In the genomic region with DNA sequence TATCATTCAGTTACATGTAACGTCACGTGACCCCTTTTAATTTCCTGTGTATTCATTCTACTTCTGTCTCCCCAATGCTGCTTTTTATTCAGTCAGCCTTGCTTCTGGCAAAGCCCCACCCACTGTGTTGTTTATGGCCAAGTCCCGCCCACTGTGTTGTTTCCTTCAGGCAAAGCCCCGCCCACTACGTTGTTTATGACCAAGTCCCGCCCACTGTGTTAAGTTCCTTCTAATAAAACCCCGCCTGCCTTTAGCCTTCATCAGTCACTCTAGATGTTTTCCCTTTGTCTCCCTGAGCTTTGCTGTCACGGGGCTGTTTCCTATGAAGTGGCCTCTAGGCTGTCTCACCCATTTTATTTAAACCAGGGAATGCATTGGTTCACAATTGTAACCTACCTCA, we compare ENCODE assay signal across 11 mouse cellular contexts. TPM values are rescaled to one million over a fixed set of nuclear protein-coding genes. Genes with fewer than 3 reads are reported as not detected.
DNase-seq lines count a peak whose midpoint lies in the region; ATAC-seq lines count a peak whose summit lies in the region.
"Had no signal": no experiment of that assay in that cellular context is flagged by ENCODE, and none has a peak within 500 bp of the region (broad histone marks: within the 10 kb centered on the region; RNA-seq: fewer than 3 reads in every experiment).

No protein-coding gene starts in this region.

- no peak overlapping the region for H3K4me3 ChIP-seq in liver, embryonic 13.5 days (replicated peaks)
- no peak overlapping the region for H3K4me3 ChIP-seq in liver, embryonic 11.5 days (ENCODE audit: low read depth, low read length)
- no peak overlapping the region for H3K4me3 ChIP-seq in neural tube, embryonic 12.5 days
- H3K4me3 ChIP-seq: intestine, embryonic 15.5 days; layer of hippocampus, adult 2 months had no signal

- H3K36me3 ChIP-seq in liver, embryonic 13.5 days = no peaks in the 10 kb centered on the region
- H3K36me3 ChIP-seq in liver, embryonic 11.5 days (ENCODE audit: control insufficient read depth, insufficient read depth, low read length) = no peaks in the 10 kb centered on the region
- no peaks in the 10 kb centered on the region for H3K36me3 ChIP-seq in neural tube, embryonic 12.5 days
- H3K36me3 ChIP-seq: intestine, embryonic 15.5 days had no signal

- H3K27ac ChIP-seq in liver, embryonic 13.5 days = no peak overlapping the region
- no peak overlapping the region for H3K27ac ChIP-seq in liver, embryonic 11.5 days (ENCODE audit: low read depth, low read length)
- H3K27ac ChIP-seq in neural tube, embryonic 12.5 days = no peak overlapping the region
- H3K27ac ChIP-seq: intestine, embryonic 15.5 days; layer of hippocampus, adult 2 months had no signal

- H3K27me3 ChIP-seq in liver, embryonic 13.5 days = no peaks in the 10 kb centered on the region
- no peaks in the 10 kb centered on the region for H3K27me3 ChIP-seq in liver, embryonic 11.5 days (replicated peaks; ENCODE audit: control insufficient read depth, insufficient read depth, low read length)
- no peaks in the 10 kb centered on the region for H3K27me3 ChIP-seq in neural tube, embryonic 12.5 days (replicated peaks)
- H3K27me3 ChIP-seq: intestine, embryonic 15.5 days had no signal

- H3K9ac ChIP-seq in liver, embryonic 13.5 days = no peak overlapping the region
- H3K9ac ChIP-seq in liver, embryonic 11.5 days (ENCODE audit: low read depth, low read length) = no peak overlapping the region
- H3K9ac ChIP-seq in neural tube, embryonic 12.5 days = no peak overlapping the region
- H3K9ac ChIP-seq: intestine, embryonic 15.5 days had no signal

- peaks cover 13% of the 10 kb centered on the region for H3K4me1 ChIP-seq in liver, embryonic 13.5 days (replicated peaks)
- peaks cover 9% of the 10 kb centered on the region for H3K4me1 ChIP-seq in liver, embryonic 11.5 days (replicated peaks; ENCODE audit: control insufficient read depth, insufficient read depth, low read length)
- H3K4me1 ChIP-seq in neural tube, embryonic 12.5 days = 0 out of 2 replicates have a peak, but pooled peaks cover 3% of the 10 kb centered on the region

- H3K4me2 ChIP-seq in liver, embryonic 13.5 days = no peak overlapping the region
- H3K4me2 ChIP-seq in liver, embryonic 11.5 days = no peak overlapping the region
- 0 out of 2 replicates have a peak overlapping the region, but pooled peaks have one; percentile 16 for H3K4me2 ChIP-seq in neural tube, embryonic 12.5 days (replicated peaks)
- H3K4me2 ChIP-seq: intestine, embryonic 15.5 days had no signal

- WGBS in liver, embryonic 13.5 days (ENCODE audit: insufficient replicate concordance) = 49% methylated on average over 8 of the region's 8 CpGs
- 68% methylated on average over 8 of the region's 8 CpGs for WGBS in liver, embryonic 11.5 days
- WGBS in neural tube, embryonic 12.5 days = 24% methylated on average over 8 of the region's 8 CpGs

- H3K9me3 ChIP-seq in liver, embryonic 13.5 days (replicated peaks) = no peaks in the 10 kb centered on the region
- H3K9me3 ChIP-seq in liver, embryonic 11.5 days (ENCODE audit: control insufficient read depth, low read length) = no peaks in the 10 kb centered on the region
- no peaks in the 10 kb centered on the region for H3K9me3 ChIP-seq in neural tube, embryonic 12.5 days
- H3K9me3 ChIP-seq: intestine, embryonic 15.5 days had no signal

- no peak for ATAC-seq in liver, embryonic 13.5 days (ENCODE audit: low read depth)
- no peak for ATAC-seq in liver, embryonic 11.5 days (replicated peaks; ENCODE audit: low FRiP score)
- ATAC-seq in neural tube, embryonic 12.5 days (ENCODE audit: low FRiP score, low read depth) = no peak
- ATAC-seq: intestine, embryonic 15.5 days had no signal

- peak; percentile 3 for DNase-seq in liver, embryonic 13.5 days
- no peak for DNase-seq in liver, embryonic 11.5 days (ENCODE audit: low spot score)
- DNase-seq in ES-CJ7 (ENCODE audit: low read depth, low spot score) = peak; percentile 37
- DNase-seq in adipocyte (ENCODE audit: low spot score) = peak; percentile 8
- no peak for DNase-seq in urinary bladder, adult 2 months (ENCODE audit: low spot score)
- no peak for DNase-seq in thymus, postnatal 25 days
- DNase-seq: heart, postnatal 14 days; thymus, postnatal 4 days had no signal

RNA-seq across cellular contexts. Expression of gene Rnaseh2b, which starts 38.0 kb away (rescaled TPM):
- polyA plus RNA-seq in liver, embryonic 13.5 days (2015; fragmentation: Nextera tagmentation; extraction: Ambion mirVana) = 67.3 and 92.9 TPM in 2 replicates
- polyA plus RNA-seq in liver, embryonic 11.5 days (2014; fragmentation: Nextera tagmentation; extraction: Ambion mirVana) = 88.9 and 91.0 TPM in 2 replicates
- polyA plus RNA-seq in neural tube, embryonic 12.5 days (2016; fragmentation: Nextera tagmentation; extraction: Ambion mirVana) = 39.8 and 49.1 TPM in 2 replicates
- 19.6 and 22.2 TPM in 2 replicates for polyA plus RNA-seq in urinary bladder, adult 2 months (2012; rRNA removed)

RNA-seq across cellular contexts. Expression of gene Dleu7, which starts 38.5 kb away (rescaled TPM):
- 0.10 and 0.14 TPM in 2 replicates for polyA plus RNA-seq in liver, embryonic 13.5 days (2015; fragmentation: Nextera tagmentation; extraction: Ambion mirVana)
- polyA plus RNA-seq in liver, embryonic 11.5 days (2014; fragmentation: Nextera tagmentation; extraction: Ambion mirVana) = 0.49 and 0.55 TPM in 2 replicates
- 3.8 and 5.5 TPM in 2 replicates for polyA plus RNA-seq in neural tube, embryonic 12.5 days (2016; fragmentation: Nextera tagmentation; extraction: Ambion mirVana)
- 0.07 and 0.21 TPM in 2 replicates for polyA plus RNA-seq in urinary bladder, adult 2 months (2012; rRNA removed)

Comparison
In these comparisons a context has a peak if more than half of its experiments do, and no peak if none do; other contexts are left out.
1. DNase-seq: peak in liver, embryonic 13.5 days (single experiment), ES-CJ7 (single experiment) and adipocyte (single experiment); none in liver, embryonic 11.5 days (single experiment), urinary bladder, adult 2 months (single experiment) and thymus, postnatal 25 days (single experiment).